Mouse (Mus musculus): ENCODE data around the gene Golga3.

Gene Golga3

GRCm38 (mm10) chr5:110176362-110177020, at the start of gene Golga3:
Golga3 (plus strand) TSS chr5:110176701.
- in situ Hi-C loops (cut with MboI; ENCODE audit: unreplicated experiment in 2 of 2) = no loop called here

DNA sequence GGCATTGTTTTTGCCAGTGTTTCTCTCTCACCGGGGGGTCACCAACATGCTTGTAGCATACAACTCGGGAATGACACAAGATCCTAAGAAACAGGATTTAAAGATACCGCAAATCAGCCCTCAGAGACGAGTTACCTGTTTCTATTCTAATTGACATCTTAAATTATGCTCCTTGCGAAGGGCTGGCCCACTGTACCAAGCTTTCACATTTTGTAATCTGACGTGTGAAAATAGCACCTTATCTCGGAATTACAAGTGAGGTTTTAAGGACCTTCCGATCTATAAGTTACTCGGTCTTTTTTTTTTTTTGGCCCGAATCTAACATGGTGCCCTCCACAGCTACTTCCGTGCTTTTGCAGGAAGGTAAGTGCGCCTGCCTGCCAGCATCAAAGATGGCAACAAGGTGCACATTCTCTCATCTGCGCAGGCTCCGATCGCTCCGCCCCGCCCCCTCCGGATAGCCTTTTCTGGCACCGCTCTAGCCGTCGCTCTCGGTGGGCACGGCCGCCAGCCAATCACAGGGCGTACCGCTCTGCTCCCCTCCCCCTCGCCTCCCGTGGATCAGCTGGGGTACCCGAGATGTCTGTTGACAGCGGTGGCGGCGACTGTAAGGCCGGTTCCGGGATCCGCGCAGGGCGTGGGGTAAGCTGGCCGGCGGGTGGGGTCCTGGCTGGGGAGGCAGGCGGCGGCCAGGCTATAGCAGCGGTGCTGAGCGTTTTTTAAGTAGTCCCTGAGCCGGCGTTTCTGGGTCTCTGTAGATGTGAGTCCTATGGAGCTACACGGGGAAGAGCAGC, 41.0 kb upstream of the Golga3 start, which contains the start of gene Chfr:
Chfr (plus strand) TSS at position 550 of the 794 bp plus-strand sequence.
- in situ Hi-C loops (cut with MboI; ENCODE audit: unreplicated experiment in 2 of 2) = loop anchor here (5.0 to 10.0 kb wide), 2 partner anchors 533 to 581 kb away; partner anchors contain the start of gene Crlf2 (in 1 of the 2)

- in situ Hi-C loops (cut with MboI; ENCODE audit: unreplicated experiment in 2 of 2) = loop anchor here (5.0 to 10.0 kb wide), 2 partner anchors 534 to 581 kb away; partner anchors contain the start of gene Crlf2 (in 1 of the 2)
Measured at GRCm38 (mm10) chr5:110136087-110136464, 40.4 kb upstream of the Golga3 start.

GRCm38 (mm10) chr5:110137816-110138215, 38.7 kb upstream of the Golga3 start:
- in situ Hi-C loops (cut with MboI; ENCODE audit: unreplicated experiment in 2 of 2) = loop anchor here (5.0 to 10.0 kb wide), 2 partner anchors 536 to 583 kb away; partner anchors contain the start of gene Crlf2 (in 1 of the 2)

GRCm38 (mm10) chr5:110139325-110139724, 37.2 kb upstream of the Golga3 start:
- in situ Hi-C loops (cut with MboI; ENCODE audit: unreplicated experiment in 2 of 2) = loop anchor here (5.0 to 10.0 kb wide), 2 partner anchors 537 to 585 kb away; partner anchors contain the start of gene Crlf2 (in 1 of the 2)

DNA sequence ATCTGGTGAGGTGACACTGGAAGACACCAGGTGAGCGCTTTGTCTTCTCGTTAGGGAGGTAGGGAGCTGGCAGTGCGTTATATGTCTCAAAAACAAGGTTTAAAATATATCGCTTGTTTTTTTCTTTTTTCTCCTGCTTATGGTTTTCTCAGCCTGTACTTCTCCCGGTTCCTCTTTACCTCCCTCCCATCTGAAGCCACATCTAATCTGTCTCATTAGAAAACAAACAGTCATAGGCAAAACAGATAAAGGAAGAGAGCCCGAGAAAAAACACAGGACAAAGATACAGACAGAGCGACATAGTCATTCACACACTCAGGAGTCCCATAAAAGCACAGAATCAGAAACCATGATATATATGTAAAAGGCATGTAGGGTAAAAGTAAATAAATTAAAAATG, 36.1 kb upstream of the Golga3 start:
- in situ Hi-C loops (cut with MboI; ENCODE audit: unreplicated experiment in 2 of 2) = loop anchor here in 1 of 2 experiments (5.0 kb wide), 1 partner anchor 538 kb away; no protein-coding TSS in a partner anchor

DNA sequence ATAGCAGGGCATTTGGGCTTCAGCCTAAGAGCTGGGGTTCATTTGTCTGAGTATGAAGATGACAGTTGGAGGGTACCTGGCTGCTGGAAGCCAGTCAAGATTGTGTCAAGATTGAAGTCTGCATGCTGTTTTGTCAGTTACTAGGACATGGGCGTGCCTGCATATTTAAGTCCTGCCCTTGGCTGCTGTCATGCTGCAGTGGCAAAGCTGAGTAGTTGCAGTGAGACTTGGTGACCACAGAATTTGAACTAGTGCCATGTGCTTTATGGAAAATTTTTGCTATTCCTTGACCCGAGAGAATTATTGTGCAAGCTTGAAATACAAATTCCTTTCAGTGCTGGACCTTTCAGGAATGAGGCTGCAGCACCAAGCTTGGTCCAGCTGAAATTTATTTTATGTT, 34.2 kb upstream of the Golga3 start:
- in situ Hi-C loops (cut with MboI; ENCODE audit: unreplicated experiment in 2 of 2) = loop anchor here in 1 of 2 experiments (5.0 kb wide), 1 partner anchor 540 kb away; no protein-coding TSS in a partner anchor

GRCm38 (mm10) chr5:110143007-110143406, 33.5 kb upstream of the Golga3 start:
- in situ Hi-C loops (cut with MboI; ENCODE audit: unreplicated experiment in 2 of 2) = loop anchor here in 1 of 2 experiments (5.0 kb wide), 1 partner anchor 541 kb away; no protein-coding TSS in a partner anchor

GRCm38 (mm10) chr5:110169374-110169773, 7.1 kb upstream of the Golga3 start:
- in situ Hi-C loops (cut with MboI; ENCODE audit: unreplicated experiment in 2 of 2) = no loop called here

GRCm38 (mm10) chr5:110177021-110177420, 520 bp downstream of the Golga3 start:
- in situ Hi-C loops (cut with MboI; ENCODE audit: unreplicated experiment in 2 of 2) = no loop called here

DNA sequence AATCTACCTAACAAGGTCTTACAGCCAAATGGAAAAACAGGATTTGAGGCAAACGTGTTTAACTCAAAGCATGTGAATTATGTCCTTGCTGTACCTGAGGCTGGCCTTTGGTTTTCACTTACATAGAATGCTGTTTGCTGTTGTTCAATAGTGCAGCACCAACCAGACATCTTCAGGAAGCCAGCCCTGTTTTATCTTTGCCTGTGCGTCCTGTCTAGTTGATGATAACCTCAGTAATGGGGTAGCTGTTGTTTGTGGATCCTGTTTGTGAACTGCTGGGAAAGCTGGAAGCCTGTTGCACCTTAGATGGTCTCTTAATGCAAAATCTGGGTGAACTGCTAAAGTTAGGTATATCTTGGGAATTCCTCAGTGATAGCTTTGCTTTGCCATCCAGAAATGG, 2.1 kb downstream of the Golga3 start:
- in situ Hi-C loops (cut with MboI; ENCODE audit: unreplicated experiment in 2 of 2) = no loop called here

- in situ Hi-C loops (cut with MboI; ENCODE audit: unreplicated experiment in 2 of 2) = no loop called here
Measured at GRCm38 (mm10) chr5:110181716-110182115, 5.2 kb downstream of the Golga3 start.

GRCm38 (mm10) chr5:110203164-110203895, 26.8 kb downstream of the Golga3 start:
- in situ Hi-C loops (cut with MboI; ENCODE audit: unreplicated experiment in 2 of 2) = loop anchor here (10.0 to 25.0 kb wide), 2 partner anchors 459 to 599 kb away; partner anchors contain the start of genes Ddx51 (in 2 of the 2) and Noc4l (in 2 of the 2)

DNA sequence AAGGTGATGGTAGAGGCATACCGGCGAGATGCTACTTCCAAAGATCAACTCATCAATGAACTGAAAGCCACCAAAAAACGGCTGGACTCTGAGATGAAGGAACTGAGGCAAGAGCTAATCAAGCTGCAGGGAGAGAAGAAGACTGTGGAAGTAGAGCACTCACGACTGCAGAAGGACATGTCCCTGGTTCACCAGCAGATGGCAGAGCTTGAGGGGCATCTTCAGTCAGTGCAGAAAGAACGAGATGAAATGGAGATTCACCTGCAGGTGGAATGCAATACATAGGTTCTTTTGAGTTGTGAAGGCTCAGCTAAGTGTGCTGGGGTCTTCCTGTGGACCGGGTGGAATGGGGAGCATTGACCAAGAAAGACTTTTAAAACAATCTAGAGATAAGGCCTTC, 28.3 kb downstream of the Golga3 start:
- in situ Hi-C loops (cut with MboI; ENCODE audit: unreplicated experiment in 2 of 2) = loop anchor here (10.0 to 25.0 kb wide), 2 partner anchors 458 to 600 kb away; partner anchors contain the start of genes Ddx51 (in 2 of the 2) and Noc4l (in 2 of the 2)

DNA sequence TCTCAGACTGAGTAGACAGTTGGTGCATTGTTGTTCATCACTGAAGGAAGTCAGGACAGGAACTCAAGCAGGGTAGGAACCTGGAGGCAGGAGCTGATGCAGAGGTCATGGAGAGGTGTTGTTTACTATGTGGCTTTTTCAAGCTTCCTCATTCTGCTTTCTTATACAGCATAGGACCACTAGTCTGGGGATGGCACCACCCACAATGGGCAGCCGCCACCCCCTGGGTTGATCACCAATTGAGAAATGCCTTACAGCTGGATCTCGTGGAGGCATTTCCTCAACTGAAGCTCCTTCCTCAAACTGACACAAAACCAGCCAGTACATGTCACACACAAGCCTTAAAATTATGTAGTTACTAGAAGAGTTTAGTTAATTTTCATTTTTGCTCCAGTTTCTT, 34.8 kb downstream of the Golga3 start:
- in situ Hi-C loops (cut with MboI; ENCODE audit: unreplicated experiment in 2 of 2) = loop anchor here (25.0 kb wide), 1 partner anchor 451 kb away; the partner anchor contains the start of genes Ddx51 (in 2 of the 2) and Noc4l (in 2 of the 2)

DNA sequence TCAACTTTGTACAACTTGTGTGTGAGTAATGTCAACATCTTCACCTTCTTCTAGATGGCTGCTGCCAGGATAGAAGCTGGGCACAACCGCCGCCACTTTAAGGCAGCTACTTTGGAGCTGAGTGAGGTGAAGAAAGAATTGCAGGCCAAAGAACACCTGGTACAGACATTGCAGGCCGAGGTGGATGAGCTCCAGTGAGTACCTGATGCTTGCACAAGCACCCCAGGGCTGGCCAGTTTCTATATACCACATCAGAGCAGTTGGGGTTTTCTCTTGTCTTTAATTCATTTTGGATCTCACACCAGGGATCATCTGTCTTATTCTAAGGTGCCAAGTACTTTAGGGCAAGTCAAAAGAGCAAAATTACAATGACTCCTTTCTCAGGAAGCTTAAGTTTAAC, 40.3 kb downstream of the Golga3 start:
- in situ Hi-C loops (cut with MboI; ENCODE audit: unreplicated experiment in 2 of 2) = loop anchor here (25.0 kb wide), 1 partner anchor 446 kb away; the partner anchor contains the start of genes Ddx51 (in 2 of the 2) and Noc4l (in 2 of the 2)

GRCm38 (mm10) chr5:110220331-110220730, 43.8 kb downstream of the Golga3 start:
- in situ Hi-C loops (cut with MboI; ENCODE audit: unreplicated experiment in 2 of 2) = loop anchor here (25.0 kb wide), 1 partner anchor 442 kb away; the partner anchor contains the start of genes Ddx51 (in 2 of the 2) and Noc4l (in 2 of the 2)

DNA sequence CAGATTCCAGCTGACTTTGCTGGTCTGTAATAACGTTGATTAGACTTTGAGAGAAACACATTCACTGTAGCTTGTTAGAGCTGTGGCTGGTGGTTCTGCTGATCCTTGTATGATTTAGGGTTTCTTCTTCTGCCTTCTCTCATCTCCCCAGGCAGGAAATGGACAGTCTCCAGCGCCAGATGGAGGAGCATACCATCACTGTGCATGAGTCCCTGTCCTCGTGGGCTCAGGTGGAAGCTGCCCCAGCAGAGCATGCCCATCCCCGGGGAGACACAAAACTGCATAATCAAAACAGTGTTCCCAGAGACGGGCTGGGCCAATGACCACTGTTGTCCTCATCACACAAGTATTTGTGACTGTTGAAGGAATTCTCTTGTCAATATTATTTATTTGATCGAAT, 46.3 kb downstream of the Golga3 start:
- in situ Hi-C loops (cut with MboI; ENCODE audit: unreplicated experiment in 2 of 2) = loop anchor here (25.0 kb wide), 1 partner anchor 440 kb away; the partner anchor contains the start of genes Ddx51 (in 2 of the 2) and Noc4l (in 2 of the 2)

DNA sequence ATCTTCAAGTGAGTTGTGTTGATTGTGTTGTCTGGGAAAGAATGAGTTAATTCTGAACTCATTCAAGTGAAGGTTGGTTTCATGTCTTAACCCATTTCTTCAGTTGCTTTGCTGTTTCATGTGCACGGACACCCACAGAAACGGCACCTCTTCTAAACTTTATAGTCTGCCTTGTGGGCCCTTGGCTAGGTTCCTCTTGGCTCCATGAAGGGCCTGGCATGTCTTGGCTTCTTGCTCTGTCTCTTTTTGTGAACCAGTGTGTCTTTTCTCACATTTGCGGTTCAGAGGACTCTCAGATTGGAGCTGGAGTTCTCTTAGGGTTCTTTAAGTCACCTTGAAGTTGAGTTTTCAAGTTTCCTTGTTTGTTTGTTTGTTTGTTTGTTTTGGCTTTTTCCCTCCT, 48.6 kb downstream of the Golga3 start:
- in situ Hi-C loops (cut with MboI; ENCODE audit: unreplicated experiment in 2 of 2) = no loop called here

All from v-Abl transformed pro-B cells (cell line).